Mouse (Mus musculus) myocyte (in vitro differentiated cells): ENCODE measurements at regions not wholly inside any gene's neighbourhood (a gene's known extent, or its start where the extent isn't known, plus 50 kb on each side); places are given as distances from the start of the nearest gene placed in this dataset.

Source experiments
- CEBPB ChIP-seq: IDR thresholded peaks from 2 replicates; pipeline ENCODE4 v1.6.1; 2011; ENCODE audit warnings: mild to moderate bottlenecking, moderate library complexity; ENCODE audit not compliant: poor library complexity, insufficient read depth, severe bottlenecking
- MAX ChIP-seq: IDR thresholded peaks from one replicate; pipeline ENCODE4 v1.6.1; 2011; ENCODE audit warnings: low read depth, mild to moderate bottlenecking, control low read depth
- MYOD1 ChIP-seq, 3 experiments: IDR thresholded peaks; one replicate each; pipeline ENCODE4 v1.6.1; 2011; ENCODE audit warnings: control low read depth in 2 of 3, low read depth in 2 of 3, mild to moderate bottlenecking in 2 of 3, moderate library complexity in 1 of 3; ENCODE audit not compliant: insufficient read length in 2 of 3, control insufficient read depth in 1 of 3
- POLR2A ChIP-seq: IDR thresholded peaks from one replicate; pipeline ENCODE4 v1.6.1; 2011; ENCODE audit warnings: low read depth, mild to moderate bottlenecking, control low read depth, moderate library complexity; ENCODE audit not compliant: insufficient read length
- USF1 ChIP-seq: IDR thresholded peaks from one replicate; pipeline ENCODE4 v1.6.1; 2011; ENCODE audit warnings: low read depth, mild to moderate bottlenecking, control low read depth, moderate library complexity

GRCm38 (mm10) chr7:117003167-117003566 is 377.6 kb upstream of the Xylt1 start:
- TF ChIP-seq MAX = no peak
- TF ChIP-seq CEBPB = no peak
- no peak for TF ChIP-seq POLR2A
- no peak for TF ChIP-seq MYOD1 (IDR thresholded peaks at IDR 0.05; ENCODE audit: control insufficient read depth in 1 of 3, insufficient read length in 2 of 3, low read depth in 2 of 3)
- TF ChIP-seq USF1 = no peak
